Mouse (Mus musculus) heart, embryonic 12.5 days (tissue): ENCODE data around the gene Abhd17a. TPM values are rescaled to one million over a fixed set of nuclear protein-coding genes. Genes with fewer than 3 reads are reported as not detected.
A peak's percentile ranks its signal among the peaks of the same experiment; 100 is the strongest.

Experiments
- ATAC-seq: fragments of 200-750 bp; cut with Nextera tagmentation; 2 replicates; pipeline ENCODE4 v1.8.0; 2017; ENCODE audit warnings: moderate TSS enrichment, moderate library complexity; ENCODE audit not compliant: insufficient number of reproducible peaks, low FRiP score
- H3K27ac ChIP-seq: fragments of 300-500 bp; sonication (generic); 2 replicates; pipeline ENCODE4 v1.5.1; 2016; ENCODE audit warnings: mild to moderate bottlenecking, moderate library complexity; ENCODE audit not compliant: poor library complexity, severe bottlenecking
- H3K27me3 ChIP-seq: fragments of 300-500 bp; sonication (generic); replicated peaks from 2 replicates; pipeline ENCODE4 v1.6.1; 2016; ENCODE audit warnings: mild to moderate bottlenecking, moderate library complexity
- H3K36me3 ChIP-seq: fragments of 300-500 bp; sonication (generic); 2 replicates; pipeline ENCODE4 v1.6.1; 2016; ENCODE audit warnings: mild to moderate bottlenecking, moderate library complexity
- H3K4me1 ChIP-seq: fragments of 300-500 bp; sonication (generic); replicated peaks from 2 replicates; pipeline ENCODE4 v1.6.1; 2016; ENCODE audit warnings: mild to moderate bottlenecking
- H3K4me2 ChIP-seq: fragments of 300-500 bp; sonication (generic); 2 replicates; pipeline ENCODE4 v1.6.1; 2016; ENCODE audit warnings: mild to moderate bottlenecking, moderate library complexity
- H3K4me3 ChIP-seq: fragments of 300-500 bp; sonication (generic); 2 replicates; pipeline ENCODE4 v1.5.1; 2016; ENCODE audit warnings: mild to moderate bottlenecking
- H3K9ac ChIP-seq: fragments of 300-500 bp; sonication (generic); 2 replicates; pipeline ENCODE4 v1.6.1; 2016; ENCODE audit warnings: mild to moderate bottlenecking, moderate library complexity
- H3K9me3 ChIP-seq: fragments of 300-500 bp; sonication (generic); replicated peaks from 2 replicates; pipeline ENCODE4 v1.6.1; 2016; ENCODE audit warnings: mild to moderate bottlenecking, moderate library complexity
- WGBS: fragments of 180-500 bp; shearing (Covaris S2); methylation state at CpG from one replicate; pipeline ENCODE4 v1.1.7; 2016; 5-methylcytosine and 5-hydroxymethylcytosine counted together
- polyA plus RNA-seq: library from polyadenylated mRNA; unstranded; fragments of >200 nt; fragmentation: Nextera tagmentation; extraction: Ambion mirVana; gene quantifications from 2 replicates; pipeline ENCODE4 v1.2.1, GENCODE M21; 2016

The Abhd17a gene
- 99.4 and 105 TPM in 2 replicates for polyA plus RNA-seq

GRCm38 (mm10) chr10:80589879-80590854, at the start of gene Abhd17a:
Gene Abhd17a, minus strand, starts transcription at chr10:80590341.
- H3K9ac ChIP-seq = peak within 1 kb of the TSS; percentile 92
- WGBS = under 1% methylated on average over 65 of the region's 73 CpGs
- ATAC-seq = peak; percentile 97
- H3K9me3 ChIP-seq = no peaks in the 10 kb centered on the region
- peak within 1 kb of the TSS; percentile 49 for H3K27ac ChIP-seq
- H3K27me3 ChIP-seq = no peaks in the 10 kb centered on the region
- H3K4me2 ChIP-seq = peak within 1 kb of the TSS; percentile 89
- peak within 1 kb of the TSS; percentile 76 for H3K4me3 ChIP-seq
- peaks cover 40% of the 10 kb centered on the region for H3K4me1 ChIP-seq
- H3K36me3 ChIP-seq = peaks cover 15% of the 10 kb centered on the region

GRCm38 (mm10) chr10:80635345-80635744, 45.2 kb upstream of the Abhd17a start:
- 82% methylated on average over 6 of the region's 6 CpGs for WGBS

GRCm38 (mm10) chr10:80628925-80629324, 38.8 kb upstream of the Abhd17a start:
- no peak overlapping the region for H3K4me2 ChIP-seq
- 0 out of 2 replicates have a peak overlapping the region, but pooled peaks have one; percentile 19 for H3K27ac ChIP-seq
- WGBS = 77% methylated on average over 9 of the region's 9 CpGs
- no peak for ATAC-seq
- H3K36me3 ChIP-seq = peaks cover 26% of the 10 kb centered on the region
- peaks cover 66% of the 10 kb centered on the region for H3K4me1 ChIP-seq
- no peaks in the 10 kb centered on the region for H3K27me3 ChIP-seq
- no peaks in the 10 kb centered on the region for H3K9me3 ChIP-seq
- H3K4me3 ChIP-seq = no peak overlapping the region
- peak overlapping the region; percentile 37; the same call in 1 of the 2 replicates for H3K9ac ChIP-seq

More at GRCm38 (mm10) chr10:80635345-80635744, 45.2 kb upstream of the Abhd17a start:
- Histone ChIP-seq H3K4me3 (no peak overlapping the region), H3K9me3 (no peaks in the 10 kb centered on the region), H3K27ac (no peak overlapping the region), H3K27me3 (no peaks in the 10 kb centered on the region), H3K9ac (no peak overlapping the region), H3K4me1 (peaks cover 6% of the 10 kb centered on the region), H3K4me2 (no peak overlapping the region), H3K36me3 (peaks cover 87% of the 10 kb centered on the region)
- no peak for ATAC-seq

- Histone ChIP-seq H3K4me3 (no peak overlapping the region), H3K9ac (peak overlapping the region; percentile 33), H3K27me3 (no peaks in the 10 kb centered on the region), H3K36me3 (peaks cover 21% of the 10 kb centered on the region), H3K27ac (peak overlapping the region; percentile 39; the same call in 1 of the 2 replicates), H3K4me2 (peak overlapping the region; percentile 31), H3K9me3 (no peaks in the 10 kb centered on the region), H3K4me1 (peaks cover 71% of the 10 kb centered on the region)
- peak; percentile 44 for ATAC-seq
- WGBS = 37% methylated on average over 2 of the region's 2 CpGs
Observed at GRCm38 (mm10) chr10:80627685-80628084, 37.5 kb upstream of the Abhd17a start.

- ATAC-seq = no peak
- Histone ChIP-seq H3K27ac (no peak overlapping the region), H3K9me3 (no peaks in the 10 kb centered on the region), H3K27me3 (no peaks in the 10 kb centered on the region), H3K4me3 (no peak overlapping the region), H3K9ac (peak overlapping the region; percentile 13; the same call in 1 of the 2 replicates), H3K4me1 (peaks cover 76% of the 10 kb centered on the region), H3K36me3 (peaks cover 6% of the 10 kb centered on the region; the same call in 1 of the 2 replicates), H3K4me2 (no peak overlapping the region)
- WGBS = 89% methylated on average over 4 of the region's 4 CpGs
Observed at GRCm38 (mm10) chr10:80625764-80626163, 35.6 kb upstream of the Abhd17a start.

- Histone ChIP-seq H3K4me1 (peaks cover 61% of the 10 kb centered on the region), H3K4me3 (peak overlapping the region; percentile 91), H3K27me3 (no peaks in the 10 kb centered on the region), H3K4me2 (peak overlapping the region; percentile 87), H3K9ac (peak overlapping the region; percentile 92), H3K27ac (peak overlapping the region; percentile 86), H3K9me3 (no peaks in the 10 kb centered on the region), H3K36me3 (no peaks in the 10 kb centered on the region)
- ATAC-seq = no peak
- 16% methylated on average over 15 of the region's 15 CpGs for WGBS
Observed at GRCm38 (mm10) chr10:80623457-80624191, 33.5 kb upstream of the Abhd17a start.

GRCm38 (mm10) chr10:80622661-80623456, 32.7 kb upstream of the Abhd17a start, which contains the start of gene Csnk1g2:
Gene Csnk1g2, plus strand, starts transcription at chr10:80622838.
- Histone ChIP-seq H3K9me3 (no peaks in the 10 kb centered on the region), H3K4me2 (peak within 1 kb of the TSS; percentile 87), H3K4me3 (peak within 1 kb of the TSS; percentile 91), H3K27ac (peak within 1 kb of the TSS; percentile 94), H3K9ac (peak within 1 kb of the TSS; percentile 92), H3K27me3 (no peaks in the 10 kb centered on the region), H3K4me1 (peaks cover 58% of the 10 kb centered on the region), H3K36me3 (no peaks in the 10 kb centered on the region)
- peak; percentile 28 for ATAC-seq
- under 1% methylated on average over 84 of the region's 85 CpGs for WGBS

- ATAC-seq = peak; percentile 95
- Histone ChIP-seq H3K4me3 (peak overlapping the region; percentile 91), H3K27ac (peak overlapping the region; percentile 94), H3K27me3 (no peaks in the 10 kb centered on the region), H3K36me3 (no peaks in the 10 kb centered on the region), H3K4me1 (peaks cover 50% of the 10 kb centered on the region), H3K4me2 (peak overlapping the region; percentile 67), H3K9ac (peak overlapping the region; percentile 49; the same call in 1 of the 2 replicates), H3K9me3 (no peaks in the 10 kb centered on the region)
- WGBS = 0% methylated on average over 64 of the region's 64 CpGs
Observed at GRCm38 (mm10) chr10:80621940-80622660, 32.0 kb upstream of the Abhd17a start.

- Histone ChIP-seq H3K36me3 (no peaks in the 10 kb centered on the region), H3K4me1 (peaks cover 49% of the 10 kb centered on the region), H3K9ac (peak overlapping the region; percentile 58), H3K27me3 (no peaks in the 10 kb centered on the region), H3K27ac (peak overlapping the region; percentile 94; the same call in 1 of the 2 replicates), H3K4me3 (peak overlapping the region; percentile 91), H3K9me3 (no peaks in the 10 kb centered on the region), H3K4me2 (peak overlapping the region; percentile 67)
- WGBS = 3% methylated on average over 9 of the region's 9 CpGs
- no peak for ATAC-seq
Observed at GRCm38 (mm10) chr10:80621690-80621939, 31.5 kb upstream of the Abhd17a start.
